Mouse (Mus musculus) retina, postnatal 1 day (tissue): ENCODE results near the gene Metap1.
"Not testable (repeated sequence)": the region's sequence is repeated elsewhere in the genome, so short reads cannot be mapped to it uniquely, and the experiment has no call there.

ENCODE experiments used
- DNase-seq: peaks from one replicate; pipeline ENCODE4 v3.0.0-alpha.2; 2012

The Metap1 gene

DNA sequence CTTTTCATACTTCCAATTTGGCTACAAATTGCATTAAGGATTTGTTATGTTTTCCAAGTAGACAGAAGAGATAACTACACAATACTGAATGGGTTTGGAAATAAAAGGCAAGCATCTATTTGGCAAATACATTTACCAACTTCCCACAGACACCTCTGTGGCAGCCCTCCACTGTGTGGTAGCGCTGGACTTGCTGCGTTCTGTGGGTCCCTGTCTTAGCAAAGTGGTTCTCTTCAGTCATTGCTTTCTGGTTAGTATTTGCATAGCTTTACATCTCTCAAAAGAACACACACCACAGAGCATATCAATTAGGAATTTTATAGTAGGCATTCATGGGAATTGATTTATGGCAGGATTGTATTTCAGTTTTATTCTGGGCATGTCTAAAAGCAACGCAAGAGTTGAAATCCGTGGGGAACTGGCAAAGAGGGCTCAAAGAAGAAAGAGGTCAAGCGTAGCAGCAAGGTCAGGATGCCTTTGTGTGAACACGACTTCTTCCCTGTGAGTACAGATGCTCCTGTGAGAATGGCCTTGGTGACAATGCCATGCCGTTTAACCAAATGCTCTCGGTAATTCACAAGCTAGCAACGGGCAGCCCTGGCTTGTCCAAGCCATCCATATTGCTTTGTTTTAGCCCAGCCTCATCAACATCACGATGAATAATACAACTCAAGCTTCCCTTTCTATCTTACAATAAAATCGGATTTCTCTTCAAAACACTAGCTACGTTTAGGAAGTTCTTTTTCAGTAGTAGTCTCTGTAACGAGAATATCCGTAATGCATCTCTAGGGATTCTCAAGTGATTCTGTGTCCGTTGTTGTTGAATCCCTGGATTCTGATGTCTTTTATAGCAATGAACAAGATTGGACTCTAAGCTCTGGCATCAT lies 10.8 kb upstream of the Metap1 start:
- peak; percentile 40 for DNase-seq

DNA sequence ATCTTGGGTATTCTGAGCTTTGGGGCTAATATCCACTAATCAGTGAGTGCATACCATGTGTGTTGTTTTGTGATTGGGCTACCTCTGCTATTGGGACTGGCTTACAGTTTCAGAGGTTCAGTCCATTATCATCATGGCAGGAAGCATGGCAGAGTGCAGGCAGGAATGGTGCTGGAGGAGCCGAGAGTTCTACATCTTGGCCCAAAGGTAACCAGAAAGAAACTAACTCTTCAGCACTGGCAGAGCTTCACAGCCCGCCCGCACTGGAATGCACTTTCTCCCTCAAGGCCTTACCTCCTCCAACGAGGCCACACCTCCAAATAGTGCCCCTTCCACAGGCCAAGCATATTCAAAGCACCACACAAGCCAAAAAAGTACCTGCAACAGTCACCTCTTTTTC lies 9.4 kb upstream of the Metap1 start:
- no peak for DNase-seq

DNA sequence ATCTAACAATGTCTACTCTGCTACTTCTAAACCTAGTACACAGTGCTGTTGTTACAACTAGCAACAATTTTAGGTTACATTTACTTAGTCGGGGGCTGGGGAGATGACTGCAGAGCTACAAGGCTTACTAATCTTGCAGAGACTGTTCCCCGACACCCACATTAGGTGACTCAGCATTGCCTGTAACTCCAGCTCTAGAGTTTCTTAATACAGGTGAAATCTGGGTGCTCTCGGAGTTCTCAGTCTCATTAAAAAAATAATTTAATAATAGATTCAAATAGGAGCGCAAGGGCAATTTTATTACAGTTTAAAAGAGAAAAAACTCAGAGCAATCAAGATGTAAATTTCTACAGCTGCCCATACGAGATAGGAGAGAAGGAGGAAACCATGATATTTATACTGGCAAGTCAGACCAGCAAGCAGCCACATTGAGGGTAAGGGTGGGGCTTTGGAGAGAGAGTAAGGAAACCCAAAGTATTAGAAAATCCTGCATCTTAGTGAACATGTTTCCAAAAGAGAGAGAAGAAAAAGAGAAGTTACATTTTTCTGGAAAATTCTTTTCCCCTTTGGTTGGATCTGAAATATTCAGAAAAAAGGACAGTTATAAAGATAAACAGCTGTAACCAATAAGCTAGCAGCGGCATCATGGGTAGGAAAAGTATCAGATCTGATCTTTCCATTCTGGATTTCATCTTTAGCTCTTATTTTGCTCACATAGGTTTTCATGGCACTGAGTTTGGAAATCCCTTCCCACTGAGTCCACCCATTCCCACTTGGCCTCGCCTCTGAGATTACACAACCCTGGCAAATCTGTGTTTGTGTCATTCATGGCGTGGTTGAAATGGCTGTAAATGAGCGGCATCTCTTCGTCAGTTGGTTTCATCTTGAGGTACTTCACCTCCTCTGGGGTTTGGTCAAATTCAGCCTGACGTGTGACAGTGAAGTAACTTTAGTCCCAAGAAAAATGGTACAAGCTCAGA lies 6.1 kb upstream of the Metap1 start:
- no peak for DNase-seq

DNA sequence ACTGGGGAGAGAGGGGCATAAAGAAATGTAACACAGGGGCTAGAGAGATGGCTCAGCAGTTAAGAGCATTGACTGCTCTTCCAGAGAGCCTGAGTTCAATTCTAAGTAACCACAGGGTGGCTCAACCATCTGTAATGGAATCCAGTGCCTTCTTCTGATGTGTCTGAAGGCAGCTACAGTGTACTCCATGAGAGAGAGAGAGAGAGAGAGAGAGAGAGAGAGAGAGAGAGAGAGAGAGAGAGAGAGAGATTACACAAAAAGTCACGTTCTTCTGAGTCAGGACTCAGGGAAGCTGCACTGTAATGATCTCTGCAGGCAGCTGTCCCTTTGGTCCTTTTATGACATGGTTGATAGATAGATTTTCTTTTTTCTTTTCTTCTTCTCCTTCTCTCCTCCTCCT lies 5.2 kb upstream of the Metap1 start:
- DNase-seq: no peak

DNA sequence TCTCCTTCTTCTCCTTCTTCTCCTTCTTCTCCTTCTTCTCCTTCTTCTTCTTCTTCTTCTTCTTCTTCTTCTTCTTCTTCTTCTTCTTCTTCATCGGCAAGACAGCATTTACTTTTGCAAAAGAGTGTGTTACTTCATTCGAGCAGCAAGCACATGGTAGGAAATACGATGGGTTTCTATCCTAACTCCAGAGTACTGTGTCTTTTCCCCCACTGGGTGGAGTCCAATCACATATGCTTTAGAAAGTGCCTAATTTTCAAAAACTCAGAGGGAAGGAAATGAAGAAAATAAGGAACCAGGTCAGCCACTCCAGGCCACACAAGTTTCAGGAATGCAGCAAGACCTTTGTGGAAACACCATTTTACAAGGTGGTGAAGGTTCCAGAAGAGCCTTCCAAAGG lies 4.4 kb upstream of the Metap1 start:
- DNase-seq: no peak

DNA sequence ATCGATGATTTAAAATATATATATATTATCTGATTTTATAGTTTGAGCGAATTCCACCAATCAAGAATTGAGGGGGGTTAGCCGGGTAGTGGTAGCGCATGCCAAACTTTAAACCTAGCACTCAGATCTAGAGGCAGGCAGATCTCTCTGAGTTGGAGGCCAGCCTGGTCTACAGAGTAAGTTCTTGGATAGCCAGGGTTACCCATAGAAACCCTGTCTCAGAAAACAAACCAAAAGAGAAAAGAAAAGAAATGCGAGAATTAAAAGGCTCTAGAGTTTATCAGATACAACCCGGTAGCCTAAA lies 671 bp upstream of the Metap1 start:
- no peak for DNase-seq

DNA sequence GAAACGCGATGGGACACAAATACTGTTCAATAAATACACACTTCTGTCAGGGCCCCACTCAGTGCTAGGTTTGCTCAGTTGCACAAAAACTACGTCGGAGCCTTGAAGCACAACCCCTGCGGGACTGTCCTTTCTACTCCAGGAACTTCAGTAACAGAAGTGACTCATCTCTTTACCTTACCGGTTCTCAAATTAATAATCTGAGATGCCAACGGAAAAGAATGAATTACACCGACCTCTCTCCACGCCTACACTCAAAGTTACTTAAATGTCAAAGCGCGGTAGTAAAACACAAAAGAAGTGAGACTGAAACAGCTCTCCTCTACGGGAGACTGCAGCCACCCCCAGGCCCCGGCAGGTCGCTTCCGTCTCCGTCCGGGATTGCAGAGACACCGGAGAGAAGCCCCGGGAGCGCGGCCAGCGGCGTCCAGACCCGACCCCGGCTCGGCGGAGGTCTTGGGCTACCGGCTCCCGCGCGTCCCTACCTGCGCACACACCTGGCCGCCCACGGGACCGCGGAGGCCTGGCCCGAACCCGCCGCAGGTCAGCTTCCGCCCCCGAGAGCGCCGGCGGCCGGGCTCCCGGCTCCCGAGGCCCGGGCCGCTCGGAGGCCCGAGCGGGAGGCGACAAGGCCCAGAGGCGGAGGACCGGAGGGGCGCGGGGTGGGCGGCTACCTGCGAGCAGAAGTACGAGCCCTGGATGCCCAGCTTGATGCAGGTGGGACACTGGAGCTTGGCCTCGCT lies 560 bp downstream of the Metap1 start:
- DNase-seq: no peak

DNA sequence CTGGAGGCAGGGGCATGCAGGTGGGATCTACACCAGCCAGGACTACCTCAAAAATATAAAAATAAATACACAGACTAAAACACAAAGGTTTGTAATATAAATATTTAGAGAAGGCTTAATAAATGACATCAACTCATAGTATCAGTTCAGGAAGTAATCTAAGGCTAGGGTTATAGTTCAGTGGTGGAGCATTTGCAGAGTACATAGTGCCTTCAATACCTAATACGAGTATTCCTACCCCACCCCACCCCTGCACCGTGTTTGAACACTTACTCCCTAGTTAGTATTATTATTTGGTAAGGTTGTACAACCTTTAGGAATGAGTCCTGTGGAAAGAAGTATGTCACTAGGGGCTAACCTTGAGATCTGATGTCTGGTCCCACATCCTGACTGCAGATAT lies 6.1 kb downstream of the Metap1 start:
- DNase-seq: no peak

DNA sequence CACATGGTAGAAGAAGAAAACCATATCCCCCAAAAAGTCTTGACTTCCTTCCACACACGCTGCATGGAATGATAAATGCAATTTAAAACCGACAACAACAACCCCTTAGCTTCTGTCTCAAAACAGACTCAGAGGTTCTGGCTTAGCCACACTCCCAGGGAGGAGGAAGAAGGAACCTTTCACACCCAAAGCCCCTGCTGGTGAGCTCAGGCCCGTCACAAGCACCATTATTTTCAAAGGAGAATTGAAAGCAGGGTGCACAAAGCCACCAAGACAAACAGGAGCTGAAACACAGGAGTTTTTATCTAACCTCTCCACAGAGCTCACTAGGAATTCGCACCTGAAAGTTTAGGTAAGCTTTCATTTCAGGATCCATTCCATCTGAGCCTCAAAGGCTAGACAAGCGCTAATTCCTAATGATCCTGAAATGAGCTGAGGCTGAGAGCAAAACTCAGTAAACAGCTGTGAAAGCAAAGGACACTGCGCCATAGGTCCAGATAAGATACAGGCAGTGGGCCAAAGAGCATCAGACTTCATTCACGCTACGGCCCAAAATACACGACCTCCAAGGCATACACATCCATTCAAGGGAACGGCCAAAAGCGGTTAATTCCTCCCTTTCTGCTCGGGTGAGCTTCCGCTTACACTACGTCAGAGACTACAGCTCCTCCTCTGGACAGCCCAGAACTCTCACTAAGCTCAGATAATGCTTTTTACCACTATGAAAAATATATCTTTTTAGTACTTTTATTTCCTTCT lies 7.6 kb downstream of the Metap1 start:
- DNase-seq: peak; percentile 15

DNA sequence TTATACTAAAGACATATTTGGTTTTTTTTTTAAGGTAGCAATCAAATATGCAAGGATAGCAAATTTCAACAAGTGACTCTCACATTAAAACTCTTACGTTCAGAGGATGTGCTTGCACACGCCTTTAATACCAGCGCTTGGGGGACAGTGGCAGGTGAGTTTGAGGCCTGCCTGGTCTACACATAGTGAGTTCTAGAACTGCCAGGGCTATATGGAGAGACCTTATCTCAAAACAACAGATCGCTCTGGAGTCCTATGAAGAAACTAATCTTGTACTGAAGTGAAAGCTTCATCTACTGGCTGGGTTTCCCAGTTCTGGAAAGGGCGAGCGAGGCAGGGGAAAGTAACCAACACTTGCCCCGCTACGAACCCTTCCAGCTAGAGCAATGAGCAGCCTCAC lies 9.8 kb downstream of the Metap1 start:
- DNase-seq: no peak

DNA sequence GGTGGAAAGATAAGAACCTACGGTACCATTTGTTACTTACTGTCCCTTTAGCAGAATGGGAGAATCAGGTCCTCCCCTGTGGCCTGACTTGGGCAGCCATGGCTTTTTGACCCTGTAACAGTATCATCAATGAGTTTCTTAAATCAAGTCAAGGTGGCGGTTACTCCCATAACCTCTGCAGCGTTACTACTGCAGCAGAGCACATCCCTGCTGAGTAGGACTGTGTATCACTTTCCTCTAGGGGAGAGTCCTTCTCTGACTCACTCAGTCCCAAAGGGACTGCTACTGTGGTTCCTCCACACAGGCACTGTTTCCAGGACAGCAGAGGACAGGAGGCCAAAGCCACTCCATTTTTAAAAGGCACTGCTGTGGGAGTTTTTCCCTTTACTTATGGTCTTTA lies 18.2 kb downstream of the Metap1 start:
- no peak for DNase-seq

DNA sequence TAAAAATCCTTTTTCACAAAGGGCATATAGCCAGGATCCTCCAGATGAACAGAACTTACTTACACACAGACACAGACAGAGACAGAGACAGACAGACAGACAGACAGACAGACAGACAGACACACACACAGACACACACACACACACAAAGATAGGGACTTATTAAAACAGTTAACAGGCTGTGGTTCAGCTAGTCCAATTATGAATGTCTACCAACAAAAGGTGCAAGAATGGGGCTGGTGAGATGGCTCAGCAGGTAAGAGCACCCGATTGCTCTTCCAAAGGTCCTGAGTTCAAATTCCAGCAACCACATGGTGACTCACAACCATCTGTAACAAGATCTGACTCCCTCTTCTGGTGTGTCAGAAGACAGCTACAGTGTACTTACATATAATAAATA lies 22.7 kb downstream of the Metap1 start:
- not testable (repeated sequence) for DNase-seq

DNA sequence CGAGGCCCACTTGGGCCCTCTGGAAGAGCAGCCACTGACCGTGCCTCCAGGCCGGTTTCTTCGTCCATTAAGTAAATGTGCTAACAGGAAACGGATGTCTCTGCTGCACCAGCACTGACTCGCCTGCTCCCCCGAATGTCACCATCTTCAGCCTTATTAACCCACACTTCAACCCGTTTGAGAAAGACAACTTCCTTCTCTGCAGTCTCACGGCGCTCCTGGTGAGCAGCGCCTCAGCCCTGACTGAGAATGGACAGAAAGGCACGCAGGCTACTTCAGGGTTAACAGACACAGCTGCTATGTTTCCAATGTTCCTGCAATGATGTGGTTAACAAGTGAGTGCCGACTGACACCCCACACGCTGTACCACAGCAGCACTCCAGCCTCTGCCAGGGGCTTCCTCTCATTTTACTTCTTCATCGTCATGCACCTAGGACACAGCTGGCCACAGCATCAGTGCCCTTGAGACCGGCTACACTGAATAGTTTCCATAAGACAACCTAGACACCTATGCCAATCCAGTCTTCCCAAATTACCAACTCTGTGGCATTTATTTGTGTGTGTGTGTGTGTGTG lies 24.7 kb downstream of the Metap1 start:
- no peak for DNase-seq

DNA sequence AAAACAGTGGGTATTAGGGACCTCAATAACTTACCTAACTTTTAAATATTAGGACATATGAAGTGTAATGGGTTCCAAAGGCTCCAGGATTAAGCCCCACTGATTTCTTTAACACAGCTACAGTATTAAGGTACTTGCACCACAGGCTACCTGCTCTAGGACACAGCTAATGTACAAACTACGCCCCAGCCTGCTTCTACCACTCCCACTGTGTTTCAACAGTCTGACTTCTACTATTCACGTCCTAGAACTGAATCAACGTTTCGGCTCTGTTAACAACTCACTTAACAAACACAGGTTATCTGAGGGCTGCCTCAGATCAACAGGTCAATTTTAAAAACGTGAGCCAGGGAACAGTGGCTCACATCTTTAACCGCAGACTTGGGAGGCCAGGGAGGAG lies 25.5 kb downstream of the Metap1 start:
- no peak for DNase-seq

DNA sequence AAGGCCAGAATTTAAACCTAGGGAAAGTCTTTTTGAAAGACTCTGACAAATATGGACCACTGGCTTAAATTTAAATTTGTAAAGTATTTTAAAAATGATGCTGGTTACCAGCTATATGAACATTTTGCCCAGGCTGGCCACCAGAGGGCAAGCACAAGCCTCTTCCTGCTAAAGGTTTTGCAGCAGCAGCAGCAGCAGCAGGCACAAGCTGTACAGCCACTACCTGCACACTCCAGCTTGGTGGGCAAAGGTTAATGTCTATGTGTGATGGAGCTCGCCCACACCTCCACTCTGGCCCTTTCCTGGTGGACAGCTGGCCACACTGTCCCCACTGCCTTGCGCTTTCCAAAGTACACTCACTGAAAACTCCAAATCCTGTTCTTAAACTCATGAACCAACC lies 26.2 kb downstream of the Metap1 start:
- DNase-seq: peak; percentile 47

DNA sequence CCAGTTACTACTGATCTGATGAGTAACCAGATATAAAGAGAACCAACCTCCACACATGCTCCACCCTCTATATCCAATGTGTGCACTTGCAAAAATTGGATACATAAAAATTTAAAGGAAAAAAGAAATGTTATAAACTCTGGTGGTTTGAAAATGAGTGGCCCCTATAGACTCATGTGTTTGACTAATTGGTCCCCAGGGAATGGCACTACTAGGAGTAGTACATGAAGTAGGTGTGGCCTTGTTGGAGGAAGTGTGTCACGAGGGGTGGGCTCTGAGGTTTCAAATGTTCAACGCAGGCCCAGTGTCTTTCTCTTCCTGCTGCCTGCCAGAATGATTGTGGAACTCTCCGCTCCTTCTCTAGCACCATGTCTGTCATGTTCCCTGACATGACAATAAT lies 27.5 kb downstream of the Metap1 start:
- no peak for DNase-seq

DNA sequence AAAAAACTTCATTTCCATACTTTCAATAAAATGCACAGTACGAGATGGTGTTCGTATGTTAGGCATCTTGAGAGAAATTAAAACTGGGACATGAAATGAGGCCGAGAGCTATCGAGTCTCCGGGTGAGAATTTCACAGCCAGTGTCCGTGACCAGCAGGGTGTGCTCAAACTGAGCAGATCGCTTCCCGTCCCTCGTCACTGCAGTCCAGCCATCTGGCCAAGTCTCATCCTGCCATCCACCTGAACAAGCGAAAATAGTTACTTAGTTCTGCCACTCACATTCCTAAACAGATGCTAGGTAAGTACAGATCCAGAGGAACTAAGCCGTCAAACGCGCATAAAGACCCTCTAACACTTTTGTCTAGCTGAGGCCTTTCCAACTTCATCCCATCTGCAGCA lies 29.1 kb downstream of the Metap1 start:
- DNase-seq: peak; percentile 36

DNA sequence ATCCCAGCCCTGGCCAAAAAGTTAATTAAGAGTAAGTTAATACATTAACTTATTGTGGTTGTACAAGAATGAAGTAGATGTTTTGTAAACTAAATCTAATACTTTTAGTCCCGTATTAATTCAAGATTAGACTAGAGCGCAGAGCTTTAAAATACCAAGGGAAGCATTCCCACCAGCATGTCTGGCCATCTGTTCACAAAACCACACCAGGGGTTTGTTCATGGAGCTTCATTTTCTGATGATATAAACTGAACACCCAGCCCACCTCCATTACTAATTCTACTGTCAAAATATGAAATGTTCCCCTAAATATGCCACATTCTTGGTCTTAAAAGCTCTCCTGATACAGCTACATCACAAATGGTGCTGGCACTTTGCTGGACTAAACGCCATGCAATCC lies 30.9 kb downstream of the Metap1 start:
- DNase-seq: no peak

DNA sequence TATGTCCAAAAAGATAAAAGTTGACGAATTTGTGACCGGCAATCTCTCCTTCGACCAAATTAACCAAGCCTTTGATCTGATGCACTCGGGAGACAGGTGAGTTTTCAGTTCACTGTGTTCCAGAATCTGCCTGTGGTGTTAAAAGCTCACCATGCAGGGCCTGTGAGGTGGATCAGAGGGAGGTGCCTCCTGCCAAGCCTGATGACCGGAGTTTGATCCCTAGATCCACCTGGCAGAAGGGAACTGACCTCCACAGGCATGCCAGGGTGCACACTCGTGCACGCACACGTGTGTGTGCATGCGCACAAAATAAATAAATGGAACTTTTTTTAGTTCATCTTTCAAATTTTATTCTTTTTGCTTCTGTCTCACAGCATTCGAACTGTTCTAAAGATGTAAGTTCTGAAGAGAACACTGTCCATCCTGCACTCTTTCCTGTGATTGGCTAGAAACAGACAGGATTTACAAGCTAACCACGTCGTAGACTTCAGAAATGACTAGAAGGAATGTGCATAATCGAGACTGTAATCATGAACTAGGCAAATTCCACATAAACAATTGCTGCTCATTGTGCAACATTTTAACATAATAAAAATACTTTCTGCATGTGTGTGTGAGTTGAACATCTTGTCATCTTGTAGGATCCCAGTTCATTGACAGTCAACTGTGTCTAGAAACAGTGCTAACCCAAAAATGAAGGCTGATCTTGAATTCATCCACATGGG lies 34.4 kb downstream of the Metap1 start:
- DNase-seq: no peak

DNA sequence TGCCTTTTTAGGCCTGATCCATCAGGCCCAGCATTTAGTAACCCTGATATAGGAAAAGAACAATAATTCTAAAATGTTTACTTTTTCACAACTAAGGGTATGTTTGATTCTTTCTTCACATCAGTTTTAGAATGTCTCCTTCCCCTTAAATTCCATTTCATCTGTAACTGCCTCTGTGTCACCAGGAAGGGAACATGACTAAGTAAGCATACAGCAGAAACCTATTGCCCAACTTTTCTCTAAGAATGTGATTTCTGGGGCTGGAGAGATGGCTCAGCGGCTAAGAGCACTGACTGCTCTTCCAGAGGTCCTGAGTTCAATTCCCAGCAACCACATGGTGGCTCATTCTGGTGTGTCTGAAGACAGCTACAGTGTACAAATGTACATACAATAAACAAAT lies 35.1 kb downstream of the Metap1 start:
- DNase-seq: no peak

DNA sequence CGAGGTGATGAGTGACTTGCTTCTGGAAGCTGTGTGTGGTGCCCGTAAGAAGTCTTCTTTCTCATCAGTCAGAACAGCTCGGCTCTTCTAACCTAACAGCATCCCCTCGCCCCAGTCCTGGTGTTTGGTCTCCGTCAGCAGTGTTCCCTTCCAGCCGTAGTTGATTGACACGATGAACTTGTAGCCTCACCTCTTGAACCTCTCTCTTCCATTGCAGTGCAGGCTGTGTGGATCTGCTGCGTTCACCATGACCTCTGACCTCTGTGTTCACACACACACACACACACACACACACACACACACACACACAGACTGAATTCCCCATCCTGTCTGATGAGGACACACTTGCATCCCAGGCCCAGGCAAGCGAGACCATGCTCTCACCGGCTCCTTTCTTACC lies 37.1 kb downstream of the Metap1 start:
- DNase-seq: no peak
